Mouse (Mus musculus): ENCODE results near the gene Tle1.

DNA sequence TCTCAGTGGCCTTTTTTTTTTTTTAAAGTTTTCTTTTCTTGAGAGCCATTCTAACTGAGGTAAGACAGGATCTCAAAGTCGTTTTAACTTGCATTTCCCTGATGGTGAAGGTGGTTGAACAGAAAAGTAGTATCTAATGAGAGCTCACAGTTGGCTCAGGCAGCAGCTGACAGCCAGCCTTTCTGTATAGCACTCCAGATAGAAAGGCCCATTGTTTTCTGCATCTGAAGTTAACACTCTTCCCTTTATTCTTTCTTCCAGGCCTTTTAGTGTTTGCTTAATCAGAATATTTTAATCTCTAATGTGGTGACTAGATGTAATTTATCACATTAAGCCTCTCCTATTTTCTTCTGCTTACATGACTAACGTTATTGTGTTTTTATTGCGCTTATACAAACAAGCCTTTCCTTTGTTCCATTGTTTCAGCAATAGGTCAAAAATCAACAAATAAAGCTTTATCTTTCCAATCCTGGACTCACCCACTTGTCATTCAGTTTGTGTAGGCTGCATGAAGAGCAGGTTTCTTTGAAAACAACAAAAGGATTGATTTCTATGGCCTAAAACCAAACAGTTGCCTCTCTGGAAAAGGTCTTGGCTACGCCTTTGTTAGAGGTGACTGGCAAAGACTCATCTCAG, 33.0 kb upstream of the Tle1 start:
- TF ChIP-seq CTCF (IDR thresholded peaks at IDR 0.05; ENCODE audit: low read depth, low read length) (no peak), TAL1 (conservative IDR thresholded peaks at IDR 0.05; ENCODE audit: low read depth, low read length) (no peak), GATA1 (IDR thresholded peaks at IDR 0.05; ENCODE audit: borderline replicate concordance, low read length) (no peak)
